Mouse (Mus musculus): ENCODE measurements around the gene Wnt7b. TPM values are rescaled to one million over a fixed set of nuclear protein-coding genes. Genes with fewer than 3 reads are reported as not detected.

The Wnt7b gene
- total and polyA plus RNA-seq, 3 experiments: not detected

GRCm38 (mm10) chr15:85625666-85626279 lies 43.5 kb upstream of the Wnt7b start:
- no peak for TF ChIP-seq SMC3 (IDR thresholded peaks at IDR 0.05; ENCODE audit: low read depth, low read length)
- TF ChIP-seq MAFK (IDR thresholded peaks at IDR 0.05; ENCODE audit: insufficient replicate concordance, low read length): no peak
- TF ChIP-seq CHD2 (IDR thresholded peaks at IDR 0.05; ENCODE audit: low read length): no peak
- no peak for TF ChIP-seq ELF1 (IDR thresholded peaks at IDR 0.05; ENCODE audit: low read depth, low read length)
- no peak for TF ChIP-seq BHLHE40 (IDR thresholded peaks at IDR 0.05; ENCODE audit: low read depth, low read length)
- no peak for TF ChIP-seq E2F4 (IDR thresholded peaks at IDR 0.05; ENCODE audit: insufficient replicate concordance, low read depth, low read length)
- TF ChIP-seq USF1 (IDR thresholded peaks at IDR 0.05; ENCODE audit: low read depth, low read length): no peak
- no peak for TF ChIP-seq MAX (IDR thresholded peaks at IDR 0.05; ENCODE audit: low read length)
- no peak for TF ChIP-seq TBP (conservative IDR thresholded peaks at IDR 0.05; ENCODE audit: low read depth, low read length)
- TF ChIP-seq USF2 (conservative IDR thresholded peaks at IDR 0.05; ENCODE audit: low read depth, low read length): no peak
- no peak for TF ChIP-seq ZKSCAN1 (IDR thresholded peaks at IDR 0.05; ENCODE audit: borderline replicate concordance, low read depth, low read length)
- no peak for TF ChIP-seq MXI1 (IDR thresholded peaks at IDR 0.05; ENCODE audit: low read depth, low read length)
- no peaks in the 10 kb centered on the region for H3K36me3 ChIP-seq (replicated peaks in 1 of 2; ENCODE audit: control insufficient read depth in 1 of 2, insufficient read depth in 1 of 2, low read length in 1 of 2)
- no peaks in the 10 kb centered on the region for H3K79me2 ChIP-seq (replicated peaks; ENCODE audit: control insufficient read depth, extremely low read depth, insufficient read depth, poor library complexity, severe bottlenecking)
- H3K9me3 ChIP-seq (replicated peaks; ENCODE audit: low read length): peaks cover 17% of the 10 kb centered on the region
- dilution Hi-C loops (cut with MboI; ENCODE audit: extremely low pct_ligation_motif_present, extremely low pct_unique_long_range_greater_than_20kb, low sequenced_read_pairs) (no loop called here), in situ Hi-C loops (cut with MboI; ENCODE audit: low pct_ligation_motif_present, low pct_unique_long_range_greater_than_20kb, low sequenced_read_pairs) (no loop called here)
- no peak overlapping the region for H3K9ac ChIP-seq (ENCODE audit: insufficient read depth, low read depth)
- no peak overlapping the region for H3K27ac ChIP-seq (ENCODE audit: insufficient read depth, low read depth)
- H3K4me3 ChIP-seq (replicated peaks in 1 of 3; ENCODE audit: low read depth in 2 of 3, low read length in 2 of 3, poor library complexity in 1 of 3): no peak overlapping the region
- no peak overlapping the region for H3K4me2 ChIP-seq (ENCODE audit: insufficient read depth, low read depth, poor library complexity, severe bottlenecking)
- H3K27me3 ChIP-seq (replicated peaks): peaks cover 23% of the 10 kb centered on the region
- H3K4me1 ChIP-seq (ENCODE audit: control insufficient read depth in 1 of 2, insufficient read depth in 2 of 2): no peaks in the 10 kb centered on the region
- no peak for DNase-seq (ENCODE audit: extremely low read depth)

- peaks cover 37% of the 10 kb centered on the region for H3K27me3 ChIP-seq (replicated peaks)
- TF ChIP-seq UBTF (IDR thresholded peaks at IDR 0.05; ENCODE audit: low read depth, low read length): no peak
- no peak for TF ChIP-seq TBP (conservative IDR thresholded peaks at IDR 0.05; ENCODE audit: low read depth, low read length)
- no peak for TF ChIP-seq USF2 (conservative IDR thresholded peaks at IDR 0.05; ENCODE audit: low read depth, low read length)
- no peak for TF ChIP-seq SMC3 (IDR thresholded peaks at IDR 0.05; ENCODE audit: low read depth, low read length)
- TF ChIP-seq ZC3H11A (IDR thresholded peaks at IDR 0.05; ENCODE audit: low read depth, low read length): no peak
- no peak for TF ChIP-seq NRF1 (IDR thresholded peaks at IDR 0.05; ENCODE audit: low read depth, low read length)
- no peak for TF ChIP-seq MAZ (IDR thresholded peaks at IDR 0.05; ENCODE audit: low read depth, low read length)
- TF ChIP-seq PAX5 (IDR thresholded peaks at IDR 0.05; ENCODE audit: low read length): no peak
- TF ChIP-seq POLR2AphosphoS2 (IDR thresholded peaks at IDR 0.05; ENCODE audit: low read depth, low read length): no peak
- no peak for DNase-seq (ENCODE audit: extremely low read depth)
- no peaks in the 10 kb centered on the region for H3K4me1 ChIP-seq (ENCODE audit: control insufficient read depth in 1 of 2, insufficient read depth in 2 of 2)
- dilution Hi-C loops (cut with MboI; ENCODE audit: extremely low pct_ligation_motif_present, extremely low pct_unique_long_range_greater_than_20kb, low sequenced_read_pairs): no loop called here
- in situ Hi-C loops (cut with MboI; ENCODE audit: low pct_ligation_motif_present, low pct_unique_long_range_greater_than_20kb, low sequenced_read_pairs): loop anchor here (25.0 kb wide), 1 partner anchor 390 kb away; no protein-coding TSS in a partner anchor
- H3K9ac ChIP-seq (ENCODE audit: insufficient read depth, low read depth): no peak overlapping the region
- no peaks in the 10 kb centered on the region for H3K36me3 ChIP-seq (replicated peaks in 1 of 2; ENCODE audit: control insufficient read depth in 1 of 2, insufficient read depth in 1 of 2, low read length in 1 of 2)
- peaks cover 24% of the 10 kb centered on the region for H3K9me3 ChIP-seq (replicated peaks; ENCODE audit: low read length)
- H3K4me2 ChIP-seq (ENCODE audit: insufficient read depth, low read depth, poor library complexity, severe bottlenecking): no peak overlapping the region
- H3K27ac ChIP-seq (ENCODE audit: insufficient read depth, low read depth): no peak overlapping the region
- H3K4me3 ChIP-seq (replicated peaks in 1 of 3; ENCODE audit: low read depth in 2 of 3, low read length in 2 of 3, poor library complexity in 1 of 3): no peak overlapping the region
- H3K79me2 ChIP-seq (replicated peaks; ENCODE audit: control insufficient read depth, extremely low read depth, insufficient read depth, poor library complexity, severe bottlenecking): no peaks in the 10 kb centered on the region
These were observed 39.9 kb upstream of the Wnt7b start for GRCm38 (mm10) chr15:85622213-85622612.
